Mouse (Mus musculus) frontal cortex, adult (tissue): Measurements from ENCODE around the gene Thyn1.

ENCODE experiments used
- ATAC-seq: cut with Nextera tagmentation; 2 replicates; pipeline ENCODE4 v1.9.2; 2017; ENCODE audit warnings: mild to moderate bottlenecking, moderate library complexity, mixed read lengths; ENCODE audit not compliant: low TSS enrichment

Gene Thyn1

GRCm38 (mm10) chr9:27029828-27030762, 30.6 kb downstream of the Thyn1 start, which contains the start of the genes Vps26b and Ncapd3:
Gene Vps26b (minus strand): TSS chr9:27030065.
Gene Ncapd3 (plus strand): TSS chr9:27030175.
- peak; percentile 86 for ATAC-seq

DNA sequence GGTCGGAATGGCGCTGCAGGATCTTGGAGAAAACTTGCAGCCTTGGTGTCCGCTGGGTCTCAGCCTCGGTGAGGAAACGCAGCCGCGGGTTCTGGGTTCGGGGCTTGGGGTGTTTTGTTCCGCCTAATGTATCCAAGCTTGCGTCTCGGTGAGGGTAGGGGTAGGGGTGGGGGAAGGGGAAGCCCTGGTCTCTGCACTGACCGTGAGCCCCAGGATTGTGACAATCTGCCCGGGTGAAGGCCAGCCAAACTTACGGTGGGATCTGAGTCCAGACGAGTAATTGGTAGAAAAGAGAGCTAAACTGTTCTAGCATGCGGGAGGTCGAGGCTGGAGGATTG, 31.2 kb downstream of the Thyn1 start:
- no peak for ATAC-seq

GRCm38 (mm10) chr9:27043892-27044291, 44.4 kb downstream of the Thyn1 start:
- ATAC-seq, result no peak

DNA sequence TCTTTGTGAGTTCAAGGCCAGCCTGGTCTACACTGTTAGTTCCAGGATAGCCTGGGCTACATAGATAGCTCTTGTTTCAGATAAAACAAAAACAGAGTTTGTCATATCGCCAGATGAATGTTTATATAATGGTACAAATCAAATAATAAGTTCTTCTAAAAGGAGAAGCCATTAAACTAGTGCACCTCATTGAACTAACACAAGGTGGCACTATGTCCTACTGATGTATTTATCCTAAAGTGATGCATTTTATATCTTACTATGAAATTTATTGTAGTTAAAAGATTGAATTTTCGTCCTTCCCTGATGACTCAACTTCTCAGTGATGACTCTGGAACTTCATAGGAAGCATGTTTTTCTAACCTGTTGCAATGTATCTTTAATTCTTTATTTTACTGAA, 50.0 kb downstream of the Thyn1 start:
- peak; percentile 41; the same call in 1 of the 2 replicates for ATAC-seq
